Mouse (Mus musculus) erythroblast, adult 5-6 weeks (primary cell): ENCODE measurements around the gene Tek. TPM values are rescaled to one million over a fixed set of nuclear protein-coding genes. Genes with fewer than 3 reads are reported as not detected.
A peak's percentile ranks its signal among the peaks of the same experiment; 100 is the strongest.

ENCODE experiments used
- ATAC-seq: replicated peaks from 2 replicates; pipeline ENCODE4 v1.8.0; 2016; ENCODE audit warnings: moderate number of reproducible peaks, mild to moderate bottlenecking, moderate TSS enrichment, inconsistent platforms; ENCODE audit not compliant: poor library complexity, low FRiP score, severe bottlenecking
- total RNA-seq, 2 experiments: library from RNA; stranded (forward) in 1 of 2; stranded (reverse) in 1 of 2; fragments of 150-400 nt in 1 of 2; fragments of 200-764, 138-1000 nt in 1 of 2; gene quantifications; 2 replicates each; pipeline versions ENCODE4 v1.2.3 to v1.2.4; 2015 to 2017; ENCODE audit warnings: low replicate concordance in 2 of 2

Tek gene
- total RNA-seq, 2 experiments from 2014 or later, result 0.96 TPM; not detected in 1

DNA sequence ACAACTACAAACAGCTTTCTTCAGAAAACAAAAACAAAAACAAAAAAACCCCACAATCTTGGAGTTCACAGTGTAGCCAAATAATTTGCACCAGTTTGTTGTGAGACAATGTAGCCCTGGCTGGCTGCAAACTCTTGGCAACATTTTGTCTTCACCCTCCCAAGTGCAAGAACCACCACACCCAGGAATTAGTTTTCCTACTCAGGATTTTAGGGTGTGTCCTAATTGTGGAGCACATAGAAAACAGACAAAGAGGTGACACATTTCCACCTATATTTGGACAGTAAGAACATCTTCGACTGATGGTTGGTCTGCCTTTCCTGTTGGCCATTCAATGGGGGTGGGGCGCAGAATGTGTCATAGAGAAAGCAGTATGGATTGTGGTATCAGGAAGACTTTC, 46.8 kb downstream of the Tek start:
- ATAC-seq, result no peak

DNA sequence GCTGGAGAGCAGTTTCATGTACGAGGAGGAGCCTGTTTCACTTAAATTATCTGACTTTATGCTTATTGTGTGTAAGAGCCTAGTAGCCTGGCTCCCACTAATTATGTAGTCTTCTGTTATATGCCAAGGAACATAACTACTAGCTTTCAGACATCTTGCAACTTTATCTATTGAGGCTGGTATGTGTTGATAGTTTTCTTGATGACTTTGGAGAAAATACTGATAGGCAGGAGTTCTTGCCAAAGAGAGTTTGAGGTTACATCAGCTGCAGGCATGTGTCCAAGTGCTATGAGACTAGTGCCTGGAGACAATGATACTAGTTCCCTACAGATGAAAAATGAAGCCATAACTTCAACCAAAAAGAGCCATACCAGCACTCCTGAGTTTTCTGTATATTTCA, 64.1 kb downstream of the Tek start:
- peak; percentile 39; the same call in 1 of the 2 replicates for ATAC-seq

DNA sequence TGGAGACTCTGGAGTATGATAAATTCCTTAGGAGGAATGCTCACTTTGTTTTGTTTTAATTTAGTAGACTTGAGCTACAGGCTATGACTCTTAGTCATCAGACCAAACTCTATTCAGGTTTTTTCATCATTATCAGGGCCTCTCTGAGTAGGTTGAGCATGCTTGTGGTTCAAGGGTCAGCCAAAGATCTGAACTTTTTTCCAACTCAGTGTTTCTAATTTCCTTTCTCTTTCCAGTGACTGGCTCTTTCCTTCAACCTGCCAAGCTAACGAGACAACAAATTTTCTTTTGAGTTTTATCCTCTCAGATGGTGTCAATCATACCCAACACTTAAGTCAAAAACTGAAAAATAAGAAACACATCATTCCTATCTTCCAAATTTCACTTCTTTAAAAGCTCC, 71.5 kb downstream of the Tek start:
- no peak for ATAC-seq

DNA sequence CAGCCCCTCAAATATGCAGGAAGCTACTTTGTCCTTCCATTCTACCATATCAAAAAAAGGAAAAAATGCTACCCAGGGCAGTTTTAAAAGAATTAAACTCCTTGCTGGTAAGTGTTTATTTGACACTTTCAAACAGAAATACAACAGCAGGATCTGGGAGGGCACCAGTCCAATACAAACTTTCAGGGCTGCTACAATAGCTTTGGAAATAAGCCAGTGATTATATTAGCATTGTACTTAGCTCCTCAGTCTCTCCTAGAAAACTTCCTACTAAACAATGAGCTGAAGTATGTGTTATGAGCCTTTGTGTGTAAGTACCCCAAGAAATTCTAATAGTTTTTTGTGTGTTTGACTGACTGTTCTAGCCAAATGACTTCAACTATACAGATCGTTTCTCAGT, 87.8 kb downstream of the Tek start:
- ATAC-seq, result no peak

DNA sequence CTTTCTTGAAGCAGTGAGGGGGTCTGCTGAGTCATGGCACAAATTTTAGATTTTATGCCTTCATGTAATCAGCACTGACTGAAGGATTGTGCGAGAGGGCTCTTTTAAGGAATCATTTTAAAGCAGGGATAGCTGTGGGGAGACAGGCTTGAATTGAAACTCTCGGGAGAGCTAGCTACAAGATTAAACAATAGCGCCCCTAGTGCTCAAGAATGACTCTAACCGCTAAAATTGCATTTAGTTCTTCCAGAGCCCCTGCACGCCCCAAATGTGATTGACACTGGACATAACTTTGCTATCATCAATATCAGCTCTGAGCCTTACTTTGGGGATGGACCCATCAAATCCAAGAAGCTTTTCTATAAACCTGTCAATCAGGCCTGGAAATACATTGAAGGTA, 88.3 kb downstream of the Tek start:
- no peak for ATAC-seq

DNA sequence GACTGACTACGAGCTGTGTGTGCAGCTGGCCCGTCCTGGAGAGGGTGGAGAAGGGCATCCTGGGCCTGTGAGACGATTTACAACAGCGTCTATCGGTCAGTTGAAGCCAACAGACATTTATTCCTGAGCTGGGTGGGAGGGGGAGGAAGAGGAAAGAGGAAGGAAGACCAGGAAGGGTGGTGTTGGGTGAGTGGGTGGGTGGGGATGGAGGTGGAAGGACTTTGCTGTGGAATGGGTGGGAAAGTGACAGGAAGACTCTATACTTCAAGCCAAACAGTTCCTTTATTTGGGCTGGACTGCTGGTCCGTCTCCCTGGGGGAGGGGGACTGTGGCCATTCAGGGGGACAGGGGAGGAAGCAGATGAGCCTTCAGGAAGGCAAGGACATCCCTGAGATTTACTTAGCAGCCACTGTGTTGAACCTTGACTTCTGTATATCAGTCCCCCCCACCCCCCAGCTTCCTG, 90.9 kb downstream of the Tek start:
- ATAC-seq, result no peak

DNA sequence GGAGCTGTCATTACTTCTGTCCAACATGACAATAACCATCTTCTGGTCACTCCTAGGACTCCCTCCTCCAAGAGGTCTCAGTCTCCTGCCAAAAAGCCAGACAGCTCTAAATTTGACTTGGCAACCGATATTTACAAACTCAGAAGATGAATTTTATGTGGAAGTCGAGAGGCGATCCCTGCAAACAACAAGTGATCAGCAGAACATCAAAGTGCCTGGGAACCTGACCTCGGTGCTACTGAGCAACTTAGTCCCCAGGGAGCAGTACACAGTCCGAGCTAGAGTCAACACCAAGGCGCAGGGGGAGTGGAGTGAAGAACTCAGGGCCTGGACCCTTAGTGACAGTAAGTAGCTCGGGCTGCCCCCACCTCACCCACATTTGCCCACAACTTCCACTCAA, 98.0 kb downstream of the Tek start:
- no peak for ATAC-seq

DNA sequence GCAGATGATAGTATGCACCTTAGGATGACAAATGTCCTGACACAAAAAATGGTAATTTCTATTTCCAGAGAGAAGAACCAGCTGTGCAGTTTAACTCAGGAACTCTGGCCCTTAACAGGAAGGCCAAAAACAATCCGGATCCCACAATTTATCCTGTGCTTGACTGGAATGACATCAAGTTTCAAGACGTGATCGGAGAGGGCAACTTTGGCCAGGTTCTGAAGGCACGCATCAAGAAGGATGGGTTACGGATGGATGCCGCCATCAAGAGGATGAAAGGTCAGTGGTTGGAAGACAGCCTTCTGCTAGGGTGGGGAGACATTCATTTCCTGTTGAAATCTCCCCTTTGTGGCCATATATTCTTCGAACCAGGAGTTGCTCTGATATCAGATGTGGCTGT, 114.2 kb downstream of the Tek start:
- ATAC-seq, result no peak

DNA sequence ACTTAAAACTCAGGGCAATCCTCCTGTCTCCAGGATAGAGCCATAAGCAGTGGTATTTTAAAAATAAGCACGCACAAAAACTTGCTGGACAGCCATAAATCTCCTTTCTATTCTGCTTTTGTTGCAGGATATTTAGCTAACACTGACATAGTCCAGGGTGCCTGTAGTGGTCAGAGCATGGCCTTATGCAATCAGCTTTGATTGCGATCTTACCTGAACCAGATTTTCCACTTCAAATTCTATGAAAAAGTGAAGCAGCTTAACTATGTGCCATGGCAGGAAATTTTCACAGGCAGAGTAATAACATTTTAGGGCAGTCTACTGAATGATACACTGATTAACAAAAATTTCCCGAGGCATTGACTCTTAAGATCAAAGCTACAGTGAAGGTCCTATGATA, 115.2 kb downstream of the Tek start:
- ATAC-seq, result no peak

DNA sequence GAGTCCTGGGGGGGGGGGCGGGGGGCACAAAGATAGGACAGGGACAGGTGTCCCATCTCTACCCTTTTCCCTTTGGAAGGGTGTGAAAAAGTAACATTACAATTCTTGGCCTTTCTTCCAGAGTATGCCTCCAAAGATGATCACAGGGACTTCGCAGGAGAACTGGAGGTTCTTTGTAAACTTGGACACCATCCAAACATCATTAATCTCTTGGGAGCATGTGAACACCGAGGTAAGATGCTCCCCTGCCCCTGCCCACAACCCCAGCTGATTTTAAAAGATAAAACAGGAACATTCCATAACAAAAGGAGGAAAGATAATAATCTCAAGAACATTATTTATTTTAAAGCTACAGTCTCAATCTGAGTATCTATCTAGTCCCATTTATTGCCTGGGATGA, 116.1 kb downstream of the Tek start:
- ATAC-seq, result no peak

DNA sequence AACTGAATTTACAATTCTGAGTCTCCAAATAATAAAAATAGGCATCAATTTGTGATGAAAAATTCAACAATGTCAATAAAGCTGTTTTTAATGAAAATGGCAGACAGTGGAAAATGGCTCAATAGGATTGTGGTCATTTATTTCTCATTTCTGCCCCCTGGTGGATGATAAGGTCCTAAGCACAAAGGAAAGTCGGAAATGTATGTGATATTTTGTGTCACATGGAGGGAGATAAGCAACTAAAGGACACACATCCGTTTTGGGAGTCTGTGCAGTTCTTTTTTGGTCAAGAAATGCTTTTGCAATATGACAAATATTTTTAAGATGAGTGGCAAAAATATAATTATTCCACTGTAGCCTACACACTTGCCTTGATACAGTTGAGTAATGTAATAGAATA, 161.7 kb downstream of the Tek start:
- no peak for ATAC-seq

DNA sequence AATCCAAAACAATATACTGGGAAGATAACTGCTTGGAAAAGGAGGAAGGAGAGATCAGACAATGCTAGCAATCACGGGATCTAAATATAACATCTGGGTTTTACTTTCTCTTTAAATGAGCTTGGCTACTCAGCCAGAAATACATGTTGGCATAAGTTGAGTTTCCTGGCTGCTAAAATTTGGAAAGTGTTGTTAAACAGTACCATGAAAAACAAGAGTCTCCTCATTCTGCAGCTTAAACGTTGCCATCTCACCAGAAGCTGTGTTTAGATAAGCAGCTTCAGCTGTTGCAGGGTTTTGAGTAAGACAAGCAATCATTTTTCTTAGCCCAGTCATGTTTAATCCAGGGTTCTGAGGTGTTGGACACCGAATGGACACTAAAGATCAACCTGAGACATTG, 162.7 kb downstream of the Tek start:
- ATAC-seq, result no peak

Other genes starting within 250 kb of the Tek start
- not detected in 2 replicates for gene Gm10306, start 182.7 kb upstream of the Tek start, total RNA-seq (2015; ENCODE audit: low replicate concordance)
- not detected in 2 replicates for gene Gm10306, start 182.7 kb upstream of the Tek start, total RNA-seq (2017; ENCODE audit: low replicate concordance)
- 5.8 and 6.3 TPM in 2 replicates for gene Caap1, start 182.5 kb upstream of the Tek start, total RNA-seq (2015; ENCODE audit: low replicate concordance)
- 6.4 and 8.9 TPM in 2 replicates for gene Caap1, start 182.5 kb upstream of the Tek start, total RNA-seq (2017; ENCODE audit: low replicate concordance)
- gene Plaa, start 136.0 kb upstream of the Tek start, total RNA-seq (2015; ENCODE audit: low replicate concordance), result 14.4 and 19.0 TPM in 2 replicates
- 26.2 and 28.3 TPM in 2 replicates for gene Plaa, start 136.0 kb upstream of the Tek start, total RNA-seq (2017; ENCODE audit: low replicate concordance)
- 0.38 and 3.3 TPM in 2 replicates for gene Ift74, start 124.8 kb upstream of the Tek start, total RNA-seq (2015; ENCODE audit: low replicate concordance)
- gene Ift74, start 124.8 kb upstream of the Tek start, total RNA-seq (2017; ENCODE audit: low replicate concordance), result 2.5 and 2.8 TPM in 2 replicates
- not detected in 2 replicates for gene Lrrc19, start 89.1 kb upstream of the Tek start, total RNA-seq (2015; ENCODE audit: low replicate concordance)
- not detected in 2 replicates for gene Lrrc19, start 89.1 kb upstream of the Tek start, total RNA-seq (2017; ENCODE audit: low replicate concordance)
- gene Eqtn, start 189.6 kb downstream of the Tek start, total RNA-seq (2015; ENCODE audit: low replicate concordance), result not detected in 2 replicates
- not detected in 2 replicates for gene Eqtn, start 189.6 kb downstream of the Tek start, total RNA-seq (2017; ENCODE audit: low replicate concordance)
- 8.3 and 21.5 TPM in 2 replicates for gene Mysm1, start 239.8 kb downstream of the Tek start, total RNA-seq (2015; ENCODE audit: low replicate concordance)
- 31.7 and 36.8 TPM in 2 replicates for gene Mysm1, start 239.8 kb downstream of the Tek start, total RNA-seq (2017; ENCODE audit: low replicate concordance)